Mouse (Mus musculus) ovary, adult 18-20 months (tissue): ENCODE measurements at regions not wholly inside any gene's neighbourhood (a gene's known extent, or its start where the extent isn't known, plus 50 kb on each side); places are given as distances from the start of the nearest gene placed in this dataset.

ENCODE experiments used
- DNase-seq: peaks from one replicate; pipeline ENCODE4 v3.0.0; 2022; ENCODE audit warnings: low spot score, mixed read lengths

- DNase-seq = no peak
Measured at GRCm38 (mm10) chr1:35786241-35786640, 282.0 kb upstream of the Hs6st1 start.

GRCm38 (mm10) chr1:35786668-35787213 is 281.5 kb upstream of the Hs6st1 start:
- DNase-seq = no peak

- no peak for DNase-seq
Measured at GRCm38 (mm10) chr1:35797064-35797463, 271.1 kb upstream of the Hs6st1 start.

- DNase-seq = no peak
Measured at GRCm38 (mm10) chr1:35797526-35797925, 270.7 kb upstream of the Hs6st1 start.

DNA sequence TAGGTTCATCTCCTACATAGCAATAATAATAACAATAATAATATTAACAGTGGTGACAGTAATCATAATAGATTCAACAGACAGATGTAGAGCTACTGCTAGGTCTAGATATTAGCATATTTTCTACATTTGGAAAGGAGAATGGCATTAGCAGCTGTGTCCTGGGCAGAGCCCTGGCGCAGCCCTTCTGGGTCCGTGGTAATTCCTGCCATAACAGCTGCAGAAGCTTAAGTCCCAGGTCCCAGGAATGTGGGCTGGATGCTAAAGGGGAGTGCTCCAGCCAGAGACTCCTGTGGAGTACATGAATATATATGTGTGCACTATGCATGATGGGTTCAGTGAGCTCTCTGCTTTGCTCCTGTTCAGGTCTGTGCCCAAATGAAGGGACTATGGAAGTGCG is 262.7 kb upstream of the Hs6st1 start:
- DNase-seq = no peak

DNA sequence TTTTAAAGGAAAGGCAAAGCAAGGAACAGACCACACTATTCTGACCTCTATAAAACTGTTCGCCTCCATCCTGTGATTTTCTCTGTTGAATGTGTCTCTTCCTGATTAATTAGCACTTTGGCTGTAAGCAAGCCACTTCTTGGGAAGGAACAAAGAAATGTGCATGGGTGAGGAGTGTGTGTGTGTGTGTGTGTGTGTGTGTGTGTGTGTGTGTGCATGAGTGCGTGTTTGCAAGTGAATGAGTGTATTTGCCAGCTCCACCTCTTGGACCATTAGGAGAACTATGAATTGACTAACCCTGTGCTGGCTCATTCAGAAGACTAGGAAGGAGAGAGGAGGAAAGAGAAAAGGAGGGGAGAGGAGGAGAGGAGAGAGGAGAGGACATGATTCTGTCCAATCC is 261.9 kb upstream of the Hs6st1 start:
- no peak for DNase-seq

- no peak for DNase-seq
Measured at GRCm38 (mm10) chr1:35806731-35807130, 261.5 kb upstream of the Hs6st1 start.

GRCm38 (mm10) chr1:35808894-35809293 is 259.3 kb upstream of the Hs6st1 start:
- no peak for DNase-seq

GRCm38 (mm10) chr1:35809341-35809740 is 258.9 kb upstream of the Hs6st1 start:
- no peak for DNase-seq

DNA sequence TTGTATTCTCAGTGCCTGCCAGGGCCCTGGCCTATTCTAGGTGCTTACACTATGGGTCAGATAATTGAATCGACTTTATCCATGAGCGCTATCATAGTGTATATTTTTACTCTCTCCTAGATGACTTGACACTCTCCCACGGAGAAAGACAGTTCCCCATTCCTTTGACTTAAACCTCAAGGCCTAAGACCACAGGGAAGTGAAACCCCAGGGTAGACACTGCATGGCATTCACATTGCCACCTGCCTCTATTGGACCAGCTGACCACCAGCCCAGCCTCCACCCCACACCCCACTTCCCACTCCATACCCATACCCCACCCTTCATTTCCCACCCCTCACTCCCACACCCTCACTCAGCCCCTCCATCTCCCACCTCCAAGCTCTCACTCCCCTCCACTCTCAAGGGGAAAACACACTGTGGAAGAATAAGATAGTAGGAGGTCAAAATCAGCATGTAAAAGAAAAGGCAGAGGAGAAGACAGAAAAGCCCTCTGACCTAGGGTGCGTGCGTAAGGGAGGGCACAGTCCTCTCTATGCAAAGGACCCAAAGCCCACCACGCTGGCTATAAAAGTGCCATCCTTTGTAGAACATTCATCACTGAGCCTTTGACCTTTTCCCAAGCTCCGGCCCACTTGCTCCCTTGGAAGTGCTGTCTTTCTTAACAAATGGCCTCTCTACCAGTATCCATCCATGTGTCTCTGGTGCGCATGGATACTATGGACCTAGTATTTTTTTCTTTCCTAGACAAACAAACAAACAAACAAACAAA is 257.4 kb upstream of the Hs6st1 start:
- DNase-seq = no peak

DNA sequence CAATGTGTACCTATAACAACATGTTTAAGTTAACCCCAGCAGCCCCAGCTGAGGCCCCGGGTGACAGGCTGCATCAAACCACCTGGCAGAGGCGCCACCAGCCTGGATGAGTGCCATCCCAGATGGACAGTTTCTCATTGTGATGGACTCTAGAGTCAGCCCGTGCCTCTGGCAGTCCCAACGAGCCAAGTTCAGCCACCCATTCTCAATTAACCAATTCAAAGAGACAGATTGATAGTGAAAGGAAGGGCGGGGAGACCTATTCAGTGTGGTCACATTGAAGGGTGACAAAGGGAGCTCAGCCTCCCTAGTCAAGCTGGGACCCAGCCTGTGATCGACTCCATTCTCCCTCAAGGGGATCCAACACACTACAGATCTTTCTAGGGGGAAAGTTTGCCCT is 256.8 kb upstream of the Hs6st1 start:
- no peak for DNase-seq

DNA sequence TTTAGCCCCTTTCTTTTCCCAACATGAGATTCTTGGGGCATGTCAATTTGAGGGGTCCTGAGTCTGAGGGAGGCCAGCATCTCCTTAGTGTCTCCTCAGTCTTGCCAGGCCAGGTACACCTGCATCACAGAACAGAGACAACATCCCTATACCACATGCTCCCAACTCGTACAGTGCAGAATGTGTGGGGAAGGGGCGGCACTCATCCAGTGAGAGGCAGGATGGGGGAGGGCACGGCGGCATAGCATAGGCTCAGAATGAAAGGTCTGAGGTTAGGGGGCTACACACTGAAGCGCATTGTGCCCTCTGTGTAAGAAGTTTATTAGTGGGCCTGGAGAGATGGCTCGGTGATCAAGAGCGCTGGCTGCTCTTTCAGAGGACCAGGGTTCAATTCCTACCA is 256.4 kb upstream of the Hs6st1 start:
- DNase-seq = no peak

- DNase-seq = no peak
Measured at GRCm38 (mm10) chr1:35813625-35814024, 254.6 kb upstream of the Hs6st1 start.

DNA sequence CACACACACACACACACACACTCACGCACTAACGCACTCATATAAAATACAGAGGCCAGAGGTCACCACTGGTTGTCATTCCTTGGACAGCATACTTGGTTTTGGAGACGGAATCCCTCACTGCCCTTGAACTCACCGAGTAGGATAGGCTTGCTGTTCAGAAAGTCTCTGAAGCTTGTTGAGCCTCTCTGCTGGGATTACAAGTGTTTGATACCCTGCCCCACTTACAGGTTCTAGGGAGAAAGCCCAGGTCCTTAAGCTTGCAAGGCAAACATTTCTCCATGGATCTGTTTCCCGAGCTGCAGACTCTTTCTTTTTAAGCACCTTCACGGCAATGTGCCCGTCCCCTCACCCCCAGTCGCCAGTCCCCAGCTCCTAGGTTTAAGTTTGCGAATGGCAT is 254.0 kb upstream of the Hs6st1 start:
- no peak for DNase-seq

DNA sequence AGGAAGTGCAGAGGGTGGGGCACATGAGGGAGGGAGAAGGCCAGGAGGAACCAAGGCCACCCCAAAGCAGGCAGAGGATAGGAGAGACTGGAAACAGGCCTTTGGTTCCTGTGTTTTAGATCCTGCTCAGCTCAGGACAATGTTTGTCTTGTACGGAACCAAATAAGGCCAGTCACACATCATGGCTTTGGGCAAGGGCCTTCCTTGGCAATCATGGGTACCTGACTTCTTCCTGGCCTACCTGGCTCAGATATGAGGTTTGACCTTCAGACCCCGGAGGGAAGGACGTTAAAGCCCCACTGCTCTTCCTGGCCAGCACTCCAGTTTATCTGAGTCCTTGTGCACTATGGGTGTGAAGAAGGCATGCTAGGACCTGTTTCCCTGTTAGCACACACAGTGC is 253.4 kb upstream of the Hs6st1 start:
- no peak for DNase-seq

DNA sequence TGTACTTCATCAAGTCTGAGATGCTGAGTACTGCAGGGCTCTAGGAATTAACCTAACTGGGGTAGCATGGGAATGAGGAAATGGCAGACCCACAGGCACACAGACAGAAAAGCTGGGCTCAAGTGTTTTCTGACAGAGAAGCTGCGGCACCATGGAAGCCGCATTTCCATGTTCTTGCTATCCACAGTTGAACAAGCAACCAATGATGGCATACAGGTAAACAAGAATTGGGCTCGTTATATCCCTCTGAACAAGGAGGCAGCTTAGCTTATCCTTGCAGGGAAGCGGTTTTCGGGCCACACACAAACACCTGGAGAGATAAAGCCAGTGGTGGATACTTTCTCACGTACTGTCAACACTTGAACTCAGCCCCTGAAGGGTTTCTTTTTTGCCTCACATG is 246.4 kb upstream of the Hs6st1 start:
- no peak for DNase-seq

- DNase-seq = no peak
Measured at GRCm38 (mm10) chr1:35822376-35823202, 245.6 kb upstream of the Hs6st1 start.

GRCm38 (mm10) chr1:35823496-35823895 is 244.7 kb upstream of the Hs6st1 start:
- DNase-seq = no peak

DNA sequence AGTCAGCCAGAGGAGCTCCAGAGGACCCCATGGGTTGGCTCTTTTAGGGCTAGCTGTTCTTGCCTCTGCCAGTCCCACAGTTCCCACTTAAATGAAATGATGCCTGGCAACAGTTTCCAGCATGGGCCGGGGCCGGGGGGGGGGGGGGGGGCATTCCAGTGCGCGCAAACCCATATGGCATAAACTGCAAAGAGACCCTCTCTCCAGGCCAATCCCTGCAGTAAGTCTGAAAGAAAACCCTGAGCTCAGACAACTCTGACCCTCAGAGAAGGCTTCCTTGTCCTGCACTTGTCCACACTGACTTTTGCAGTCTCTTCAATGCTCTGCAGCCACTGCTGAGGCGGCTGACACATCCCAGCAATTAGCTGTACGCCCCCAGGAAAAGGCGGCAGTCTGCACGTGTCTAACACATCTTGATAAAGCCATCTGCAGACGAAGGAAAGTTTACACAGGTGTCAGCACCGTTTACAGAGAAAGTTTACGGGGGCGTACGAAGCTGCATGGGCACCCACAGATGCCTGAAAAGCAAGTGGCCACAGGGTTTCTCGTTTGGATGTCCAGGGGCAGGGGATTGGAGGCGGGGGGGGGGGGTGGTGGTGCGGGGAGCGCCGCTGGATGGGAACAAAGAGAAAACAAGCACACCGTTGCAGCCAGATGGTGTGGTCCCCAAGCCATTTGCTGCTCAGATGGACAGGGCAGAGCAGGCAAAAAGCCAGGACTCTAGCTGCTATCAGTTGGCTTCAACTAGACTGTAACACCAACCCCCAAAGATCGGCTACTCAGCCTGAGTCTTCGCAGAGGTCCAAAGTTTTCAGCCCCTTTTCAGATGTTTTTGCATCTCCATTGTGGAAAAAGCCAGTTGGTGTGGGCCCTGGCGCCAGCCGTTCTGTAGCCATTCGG is 244.0 kb upstream of the Hs6st1 start:
- DNase-seq = no peak

DNA sequence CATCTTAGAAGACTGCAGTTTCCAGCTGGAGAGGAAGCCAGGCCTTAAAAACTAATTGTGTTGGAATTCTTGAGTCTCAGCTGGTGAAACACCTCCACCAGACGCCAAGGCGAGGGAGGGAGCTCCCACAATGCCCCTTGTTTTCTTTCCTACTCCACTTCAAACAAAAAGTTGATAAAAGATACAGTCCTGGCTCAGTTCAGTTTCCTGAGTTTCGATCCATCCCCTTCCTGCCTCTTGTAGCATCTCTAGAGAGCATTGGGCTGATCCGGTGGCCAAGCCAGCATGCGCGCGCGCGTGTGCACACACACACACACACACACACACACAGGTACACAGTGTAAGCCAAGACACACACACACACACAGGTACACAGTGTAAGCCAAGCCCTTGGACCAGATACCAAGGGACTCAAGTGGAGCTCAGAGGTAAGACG is 242.7 kb upstream of the Hs6st1 start:
- no peak for DNase-seq

DNA sequence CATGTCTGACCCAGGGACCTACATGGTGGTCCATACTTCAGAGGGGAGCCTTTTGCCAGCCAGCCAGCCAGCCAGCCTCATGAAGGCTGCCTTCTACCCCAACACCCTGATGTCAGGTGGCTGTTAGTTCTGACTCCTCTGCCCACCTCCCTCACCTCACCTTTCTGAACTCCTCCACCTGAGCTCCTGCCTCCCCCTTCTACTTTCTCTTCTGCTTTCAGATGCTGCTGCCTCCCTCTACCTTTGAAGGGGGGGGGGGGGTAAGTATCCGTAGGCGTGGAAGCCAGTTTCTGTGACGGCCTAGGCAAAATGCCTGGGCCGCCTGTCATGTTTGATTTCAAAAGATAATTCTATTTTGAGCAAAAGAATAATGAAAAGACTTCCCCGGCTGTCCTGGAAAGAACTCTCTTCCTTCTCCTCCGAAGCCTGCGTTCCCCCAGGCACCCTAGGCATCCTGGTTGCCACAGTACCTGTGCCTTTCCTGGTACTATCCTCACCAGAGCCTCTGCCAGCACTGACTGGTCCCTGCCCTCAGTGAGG is 241.6 kb upstream of the Hs6st1 start:
- DNase-seq = no peak

DNA sequence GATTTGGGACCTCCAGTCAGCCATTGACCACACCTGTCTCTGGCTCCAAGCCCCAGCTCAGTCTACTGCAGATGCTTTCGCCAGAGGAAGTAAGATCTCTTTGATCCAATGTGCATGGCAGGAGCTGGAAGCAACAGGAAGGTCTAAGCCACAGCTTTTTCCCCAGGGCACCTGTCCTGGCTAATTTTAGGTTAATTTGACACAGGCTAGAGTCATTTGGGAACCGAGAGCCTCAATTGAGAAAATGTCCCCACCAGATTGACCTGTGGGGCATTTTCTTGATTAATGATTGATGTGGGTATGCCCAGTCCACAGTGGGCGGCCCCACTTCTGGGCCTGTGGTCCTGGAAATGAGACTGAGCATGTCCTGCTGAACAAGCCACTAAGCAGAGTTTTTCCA is 240.7 kb upstream of the Hs6st1 start:
- no peak for DNase-seq
